Mouse (Mus musculus): ENCODE results near the gene Tnfrsf9. TPM values are rescaled to one million over a fixed set of nuclear protein-coding genes. Genes with fewer than 3 reads are reported as not detected.
A peak's percentile ranks its signal among the peaks of the same experiment; 100 is the strongest.

Gene Tnfrsf9
- polyA plus RNA-seq, 1 experiment from 2014 or later = 0.80 TPM

DNA sequence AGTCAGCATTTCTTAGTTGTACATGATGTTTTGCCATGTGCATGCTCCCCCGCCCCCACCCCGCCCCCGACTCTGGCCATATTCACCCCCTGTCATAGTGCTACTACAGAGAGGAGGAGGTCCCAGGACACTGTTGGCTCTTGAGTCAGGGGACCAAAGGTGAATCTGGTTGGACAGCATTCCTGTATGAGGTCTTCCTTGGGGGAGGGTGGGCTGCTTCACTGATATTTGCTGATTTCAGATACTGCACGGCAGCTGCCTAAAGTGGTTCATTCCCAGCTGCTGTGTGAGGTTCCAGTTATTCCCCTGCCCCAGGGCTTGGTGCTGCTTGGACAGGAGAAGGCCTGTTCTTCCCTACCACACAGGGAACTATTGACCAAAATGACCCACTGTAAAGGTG lies 25.9 kb upstream of the Tnfrsf9 start:
- Histone ChIP-seq H3K9me3 (ENCODE audit: control insufficient read depth, low read depth, low read length) (no peaks in the 10 kb centered on the region), H3K4me2 (replicated peaks; ENCODE audit: low read depth, low read length) (no peak overlapping the region), H3K27me3 (ENCODE audit: control insufficient read depth, insufficient read depth, low read length) (no peaks in the 10 kb centered on the region), H3K4me3 (ENCODE audit: low read depth, low read length) (no peak overlapping the region), H3K36me3 (ENCODE audit: control insufficient read depth, insufficient read depth, low read length) (no peaks in the 10 kb centered on the region), H3K9ac (replicated peaks; ENCODE audit: low read depth, low read length) (no peak overlapping the region), H3K27ac (ENCODE audit: low read length) (no peak overlapping the region), H3K4me1 (ENCODE audit: control insufficient read depth, insufficient read depth, low read length) (peaks cover 11% of the 10 kb centered on the region)
- WGBS = 76% methylated on average over 4 of the region's 4 CpGs
- ATAC-seq (ENCODE audit: insufficient number of reproducible peaks, insufficient read depth, low FRiP score, low read depth) = 0 out of 2 replicates have a peak, but pooled peaks have one; percentile 23

GRCm38 (mm10) chr4:150889273-150889954 lies 24.9 kb upstream of the Tnfrsf9 start:
- ATAC-seq (ENCODE audit: insufficient number of reproducible peaks, insufficient read depth, low FRiP score, low read depth) = peak; percentile 34; the same call in 1 of the 2 replicates
- WGBS = 36% methylated on average over 20 of the region's 20 CpGs
- Histone ChIP-seq H3K4me2 (replicated peaks; ENCODE audit: low read depth, low read length) (peak overlapping the region; percentile 17; the same call in 1 of the 2 replicates), H3K36me3 (ENCODE audit: control insufficient read depth, insufficient read depth, low read length) (no peaks in the 10 kb centered on the region), H3K4me1 (ENCODE audit: control insufficient read depth, insufficient read depth, low read length) (peaks cover 11% of the 10 kb centered on the region), H3K9ac (replicated peaks; ENCODE audit: low read depth, low read length) (no peak overlapping the region), H3K27me3 (ENCODE audit: control insufficient read depth, insufficient read depth, low read length) (no peaks in the 10 kb centered on the region), H3K4me3 (ENCODE audit: low read depth, low read length) (no peak overlapping the region), H3K9me3 (ENCODE audit: control insufficient read depth, low read depth, low read length) (no peaks in the 10 kb centered on the region), H3K27ac (ENCODE audit: low read length) (peak overlapping the region; percentile 53; the same call in 1 of the 2 replicates)

- WGBS = 37% methylated on average over 13 of the region's 13 CpGs
- Histone ChIP-seq H3K36me3 (ENCODE audit: control insufficient read depth, insufficient read depth, low read length) (no peaks in the 10 kb centered on the region), H3K9me3 (ENCODE audit: control insufficient read depth, low read depth, low read length) (no peaks in the 10 kb centered on the region), H3K4me3 (ENCODE audit: low read depth, low read length) (no peak overlapping the region), H3K27me3 (ENCODE audit: control insufficient read depth, insufficient read depth, low read length) (no peaks in the 10 kb centered on the region), H3K27ac (ENCODE audit: low read length) (peak overlapping the region; percentile 53; the same call in 1 of the 2 replicates), H3K4me2 (replicated peaks; ENCODE audit: low read depth, low read length) (peak overlapping the region; percentile 17), H3K9ac (replicated peaks; ENCODE audit: low read depth, low read length) (no peak overlapping the region), H3K4me1 (ENCODE audit: control insufficient read depth, insufficient read depth, low read length) (peaks cover 11% of the 10 kb centered on the region)
- no peak for ATAC-seq (ENCODE audit: insufficient number of reproducible peaks, insufficient read depth, low FRiP score, low read depth)
These were observed 24.4 kb upstream of the Tnfrsf9 start for GRCm38 (mm10) chr4:150889955-150890315.

DNA sequence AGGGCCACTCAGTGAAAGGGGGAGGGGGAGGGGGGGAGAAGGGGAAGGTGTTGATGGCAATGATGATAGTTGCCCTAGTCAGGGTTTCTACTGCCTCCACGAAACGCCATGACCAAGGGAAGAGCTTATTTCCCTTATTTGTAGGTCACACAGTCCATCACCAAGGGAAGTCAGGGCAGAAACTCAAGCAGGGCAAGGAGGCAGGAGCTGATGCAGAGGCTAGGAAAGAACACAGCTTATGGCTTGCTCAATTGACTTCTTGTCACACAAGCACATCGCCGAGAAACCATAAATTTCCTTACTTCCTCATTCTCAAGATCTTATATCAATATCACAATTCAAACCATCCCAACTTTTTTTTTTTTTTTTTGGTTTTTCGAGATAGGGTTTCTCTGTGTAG lies 23.1 kb upstream of the Tnfrsf9 start:
- WGBS = 66% methylated on average over 5 of the region's 5 CpGs
- Histone ChIP-seq H3K27ac (ENCODE audit: low read length) (no peak overlapping the region), H3K36me3 (ENCODE audit: control insufficient read depth, insufficient read depth, low read length) (peaks cover 5% of the 10 kb centered on the region; the same call in 1 of the 2 replicates), H3K27me3 (ENCODE audit: control insufficient read depth, insufficient read depth, low read length) (no peaks in the 10 kb centered on the region), H3K9me3 (ENCODE audit: control insufficient read depth, low read depth, low read length) (no peaks in the 10 kb centered on the region), H3K4me2 (replicated peaks; ENCODE audit: low read depth, low read length) (no peak overlapping the region), H3K4me3 (ENCODE audit: low read depth, low read length) (no peak overlapping the region), H3K4me1 (ENCODE audit: control insufficient read depth, insufficient read depth, low read length) (peaks cover 11% of the 10 kb centered on the region), H3K9ac (replicated peaks; ENCODE audit: low read depth, low read length) (no peak overlapping the region)
- ATAC-seq (ENCODE audit: insufficient number of reproducible peaks, insufficient read depth, low FRiP score, low read depth) = no peak

- Histone ChIP-seq H3K4me3 (ENCODE audit: low read depth, low read length) (no peak overlapping the region), H3K9me3 (ENCODE audit: control insufficient read depth, low read depth, low read length) (no peaks in the 10 kb centered on the region), H3K4me2 (replicated peaks; ENCODE audit: low read depth, low read length) (no peak overlapping the region), H3K27ac (ENCODE audit: low read length) (no peak overlapping the region), H3K4me1 (ENCODE audit: control insufficient read depth, insufficient read depth, low read length) (peaks cover 7% of the 10 kb centered on the region; the same call in 1 of the 2 replicates), H3K9ac (replicated peaks; ENCODE audit: low read depth, low read length) (no peak overlapping the region), H3K27me3 (ENCODE audit: control insufficient read depth, insufficient read depth, low read length) (no peaks in the 10 kb centered on the region), H3K36me3 (ENCODE audit: control insufficient read depth, insufficient read depth, low read length) (peaks cover 33% of the 10 kb centered on the region; the same call in 1 of the 2 replicates)
- 61% methylated on average over 8 of the region's 8 CpGs for WGBS
- ATAC-seq (ENCODE audit: insufficient number of reproducible peaks, insufficient read depth, low FRiP score, low read depth) = no peak
These were observed 19.5 kb upstream of the Tnfrsf9 start for GRCm38 (mm10) chr4:150894718-150895501.

- Histone ChIP-seq H3K9me3 (ENCODE audit: control insufficient read depth, low read depth, low read length) (no peaks in the 10 kb centered on the region), H3K4me3 (ENCODE audit: low read depth, low read length) (no peak overlapping the region), H3K27me3 (ENCODE audit: control insufficient read depth, insufficient read depth, low read length) (no peaks in the 10 kb centered on the region), H3K4me1 (ENCODE audit: control insufficient read depth, insufficient read depth, low read length) (no peaks in the 10 kb centered on the region), H3K27ac (ENCODE audit: low read length) (no peak overlapping the region), H3K4me2 (replicated peaks; ENCODE audit: low read depth, low read length) (no peak overlapping the region), H3K36me3 (ENCODE audit: control insufficient read depth, insufficient read depth, low read length) (peaks cover 54% of the 10 kb centered on the region; the same call in 1 of the 2 replicates), H3K9ac (replicated peaks; ENCODE audit: low read depth, low read length) (no peak overlapping the region)
- 94% methylated on average over 26 of the region's 26 CpGs for WGBS
- no peak for ATAC-seq (ENCODE audit: insufficient number of reproducible peaks, insufficient read depth, low FRiP score, low read depth)
These were observed 17.3 kb upstream of the Tnfrsf9 start for GRCm38 (mm10) chr4:150896896-150897624.

DNA sequence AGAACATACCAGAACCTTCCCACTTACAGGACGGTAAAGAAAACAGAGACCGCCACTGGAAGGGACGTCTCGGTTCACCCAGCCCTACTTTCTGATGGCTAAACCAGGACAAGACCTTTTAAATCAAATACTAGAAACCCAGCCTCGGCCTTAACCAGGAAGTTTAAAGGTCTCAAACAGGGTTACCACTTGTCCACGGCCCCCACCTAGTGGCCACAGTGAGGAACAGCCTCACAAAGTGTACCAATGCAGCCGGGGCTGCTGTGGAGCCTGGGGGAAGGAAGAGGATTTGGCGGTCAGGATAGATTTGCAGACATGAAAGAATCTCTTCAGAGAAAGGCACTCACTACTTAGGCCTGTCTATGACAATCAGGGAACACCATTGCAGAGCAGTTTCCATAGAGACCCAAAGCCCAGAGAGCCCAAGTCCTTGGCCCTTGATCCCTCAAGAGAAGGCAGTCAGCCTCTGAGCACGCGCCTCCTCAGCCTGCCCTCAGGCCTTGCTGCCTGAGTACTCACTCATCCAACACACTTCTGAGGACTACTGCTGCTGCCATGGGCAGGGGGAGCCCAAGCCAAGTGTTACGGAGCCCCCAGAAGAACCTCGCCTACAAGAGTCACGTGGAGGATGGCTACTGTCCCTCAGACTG lies 15.5 kb upstream of the Tnfrsf9 start:
- Histone ChIP-seq H3K9me3 (ENCODE audit: control insufficient read depth, low read depth, low read length) (no peaks in the 10 kb centered on the region), H3K4me2 (replicated peaks; ENCODE audit: low read depth, low read length) (no peak overlapping the region), H3K4me3 (ENCODE audit: low read depth, low read length) (no peak overlapping the region), H3K27ac (ENCODE audit: low read length) (no peak overlapping the region), H3K9ac (replicated peaks; ENCODE audit: low read depth, low read length) (no peak overlapping the region), H3K4me1 (ENCODE audit: control insufficient read depth, insufficient read depth, low read length) (no peaks in the 10 kb centered on the region), H3K27me3 (ENCODE audit: control insufficient read depth, insufficient read depth, low read length) (no peaks in the 10 kb centered on the region), H3K36me3 (ENCODE audit: control insufficient read depth, insufficient read depth, low read length) (peaks cover 69% of the 10 kb centered on the region; the same call in 1 of the 2 replicates)
- 57% methylated on average over 13 of the region's 13 CpGs for WGBS
- 0 out of 2 replicates have a peak, but pooled peaks have one; percentile 11 for ATAC-seq (ENCODE audit: insufficient number of reproducible peaks, insufficient read depth, low FRiP score, low read depth)

- 95% methylated on average over 13 of the region's 13 CpGs for WGBS
- Histone ChIP-seq H3K9me3 (ENCODE audit: control insufficient read depth, low read depth, low read length) (no peaks in the 10 kb centered on the region), H3K27ac (ENCODE audit: low read length) (no peak overlapping the region), H3K36me3 (ENCODE audit: control insufficient read depth, insufficient read depth, low read length) (peaks cover 79% of the 10 kb centered on the region), H3K4me1 (ENCODE audit: control insufficient read depth, insufficient read depth, low read length) (no peaks in the 10 kb centered on the region), H3K9ac (replicated peaks; ENCODE audit: low read depth, low read length) (no peak overlapping the region), H3K4me2 (replicated peaks; ENCODE audit: low read depth, low read length) (no peak overlapping the region), H3K27me3 (ENCODE audit: control insufficient read depth, insufficient read depth, low read length) (no peaks in the 10 kb centered on the region), H3K4me3 (ENCODE audit: low read depth, low read length) (no peak overlapping the region)
- ATAC-seq (ENCODE audit: insufficient number of reproducible peaks, insufficient read depth, low FRiP score, low read depth) = no peak
These were observed 13.9 kb upstream of the Tnfrsf9 start for GRCm38 (mm10) chr4:150900486-150900885.
